Mouse (Mus musculus): ENCODE results near the gene Krtap4-1. TPM values are rescaled to one million over a fixed set of nuclear protein-coding genes. Genes with fewer than 3 reads are reported as not detected.

Gene Krtap4-1
- polyA plus RNA-seq (2012; ENCODE audit: low replicate concordance): not detected in 2 replicates

DNA sequence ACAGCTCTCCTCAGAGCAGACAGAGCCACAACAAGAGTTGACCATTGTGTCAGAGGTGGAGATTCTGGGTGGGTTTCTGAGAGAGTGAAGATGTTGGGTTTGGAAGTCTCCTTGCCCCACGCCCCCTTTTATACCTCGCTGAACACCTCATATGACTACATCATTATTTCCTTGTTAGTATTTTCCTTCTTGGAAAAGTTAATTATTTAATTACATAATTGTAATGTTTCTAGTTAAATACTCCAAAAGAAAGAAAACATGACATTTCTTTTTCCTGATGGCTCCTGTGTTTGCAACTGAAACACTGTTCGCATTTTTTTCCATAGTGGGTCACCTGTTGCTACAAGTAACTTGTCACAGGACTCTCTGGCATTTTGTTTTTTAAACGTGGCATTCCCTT lies at the start of gene Krtap4-1:
Gene Krtap4-1, minus strand, starts transcription at position 101 of the 400 bp plus-strand sequence.

DNA sequence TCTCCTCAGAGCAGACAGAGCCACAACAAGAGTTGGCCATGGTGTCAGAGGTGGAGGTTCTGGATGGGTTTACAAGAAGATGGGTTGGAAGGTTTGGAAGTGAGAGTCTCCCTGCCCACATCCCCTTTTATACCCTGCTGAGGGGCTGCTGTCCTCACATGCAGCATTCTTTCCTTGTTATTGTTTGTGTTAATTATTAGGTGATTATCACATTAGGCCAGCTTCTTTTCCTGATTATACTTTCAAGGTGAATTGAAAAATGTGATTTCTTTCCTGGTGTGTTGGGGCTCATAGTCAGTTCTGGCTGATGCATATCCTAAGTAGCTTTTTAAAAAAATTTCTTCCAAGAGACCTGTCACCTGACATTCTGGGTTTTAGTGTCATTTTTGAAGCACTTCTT lies 37.8 kb upstream of the Krtap4-1 start, which contains the start of gene Krtap4-6:
Gene Krtap4-6, minus strand, starts transcription at position 101 of the 400 bp plus-strand sequence.

DNA sequence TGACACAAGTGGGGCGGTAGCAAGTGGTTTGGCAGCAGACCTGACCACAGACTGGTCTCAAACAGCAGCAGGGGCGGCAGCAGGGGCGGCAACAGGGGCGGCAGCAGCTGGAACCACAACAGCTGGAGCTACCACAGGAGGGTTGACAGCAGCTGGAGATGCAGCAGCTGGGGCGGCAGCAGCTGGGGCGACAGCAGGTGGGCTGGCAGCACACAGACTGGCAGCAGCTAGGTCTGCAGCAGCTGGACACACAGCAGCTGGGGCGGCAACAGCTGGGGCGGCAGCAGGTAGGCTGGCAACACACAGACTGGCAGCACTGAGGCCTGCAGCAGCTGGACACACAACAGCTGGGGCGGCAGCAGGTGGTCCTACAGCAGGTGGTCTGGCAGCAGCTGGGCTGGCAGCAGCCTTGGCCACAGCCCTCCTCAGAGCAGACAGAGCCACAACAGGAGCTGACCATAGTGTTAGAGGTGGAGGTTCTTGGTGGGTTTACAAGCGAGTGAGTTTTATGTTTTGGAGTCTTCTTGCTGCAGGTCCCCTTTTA lies 30.5 kb upstream of the Krtap4-1 start, which contains the start of gene Gm11563:
Gene Gm11563, minus strand, starts transcription at position 494 of the 544 bp plus-strand sequence.

DNA sequence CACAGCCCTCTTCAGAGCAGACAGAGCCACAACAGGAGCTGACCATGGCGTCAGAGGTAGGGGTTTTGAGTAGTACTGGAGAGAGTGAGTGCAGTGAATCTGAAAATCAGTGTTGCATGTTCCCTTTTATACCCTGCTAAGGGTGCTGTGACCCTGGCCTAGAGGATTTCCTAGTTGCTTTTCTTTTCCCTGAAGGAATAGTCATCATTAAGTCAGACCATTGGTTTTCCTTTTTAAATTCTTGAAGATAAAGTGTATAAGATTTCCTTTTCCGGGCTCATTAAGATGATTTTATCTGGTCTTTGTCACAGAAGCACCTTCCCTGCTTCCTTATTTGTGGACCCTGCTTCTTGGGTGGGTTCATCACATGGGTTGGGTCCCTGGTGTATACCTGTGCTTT lies 22.1 kb upstream of the Krtap4-1 start, which contains the start of gene Gm11555:
Gene Gm11555, minus strand, starts transcription at position 101 of the 400 bp plus-strand sequence.

GRCm38 (mm10) chr11:99643635-99644139 lies 15.6 kb upstream of the Krtap4-1 start, which contains the start of gene Krtap4-7:
Gene Krtap4-7 (minus strand): TSS chr11:99644089.

DNA sequence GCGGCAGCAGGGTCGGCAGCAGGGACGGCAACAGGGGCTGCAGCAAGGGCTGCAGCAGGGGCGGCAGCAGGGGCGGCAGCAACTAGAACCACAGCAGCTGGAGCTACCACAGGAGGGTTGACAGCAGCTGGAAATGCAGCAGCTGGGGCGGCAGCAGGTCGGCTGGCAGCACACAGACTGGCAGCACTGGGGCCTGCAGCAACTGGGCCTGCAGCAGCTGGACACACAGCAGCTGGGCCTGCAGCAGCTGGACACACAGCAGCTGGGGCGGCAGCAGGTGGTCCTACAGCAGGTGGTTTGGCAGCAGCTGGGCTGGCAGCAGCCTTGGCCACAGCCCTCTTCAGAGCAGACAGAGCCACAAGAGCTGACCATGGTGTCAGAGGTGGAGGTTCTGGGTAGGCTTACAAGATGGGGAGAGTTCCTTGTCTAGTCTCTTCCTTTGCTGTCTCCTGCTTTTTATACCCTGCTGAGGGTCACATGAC lies 6.7 kb upstream of the Krtap4-1 start, which contains the start of gene Krtap4-2:
Gene Krtap4-2, minus strand, starts transcription at position 432 of the 482 bp plus-strand sequence.

GRCm38 (mm10) chr11:99620335-99620734 lies 7.7 kb downstream of the Krtap4-1 start, which contains the start of gene Gm11562:
Gene Gm11562 (minus strand): TSS chr11:99620435.

GRCm38 (mm10) chr11:99614796-99615363 lies 13.2 kb downstream of the Krtap4-1 start, which contains the start of gene Krtap2-4:
Gene Krtap2-4 (minus strand): TSS chr11:99614846.

GRCm38 (mm10) chr11:99610089-99610488 lies 17.9 kb downstream of the Krtap4-1 start, which contains the start of gene Gm11937:
Gene Gm11937 (minus strand): TSS chr11:99610189.

DNA sequence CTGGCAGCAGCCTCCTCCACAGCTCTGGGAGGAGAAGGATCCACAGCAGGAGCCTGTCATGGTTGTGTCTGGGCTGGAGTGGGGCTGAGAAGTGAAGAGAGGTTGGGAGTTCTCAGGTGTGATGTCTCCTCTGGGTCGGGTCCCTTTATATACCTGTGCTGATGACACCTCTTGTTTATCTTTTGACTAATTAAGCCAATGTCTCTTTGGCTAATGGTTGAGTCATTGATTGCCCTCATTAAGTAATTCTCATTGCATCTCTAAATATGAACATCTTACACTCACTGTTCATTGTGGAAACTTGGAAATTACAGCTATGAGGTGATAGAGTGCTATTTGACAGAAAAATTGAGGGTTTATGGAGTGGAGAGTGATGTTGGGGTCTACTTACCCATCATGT lies 24.8 kb downstream of the Krtap4-1 start, which contains the start of gene Gm11938:
Gene Gm11938, minus strand, starts transcription at position 101 of the 400 bp plus-strand sequence.

DNA sequence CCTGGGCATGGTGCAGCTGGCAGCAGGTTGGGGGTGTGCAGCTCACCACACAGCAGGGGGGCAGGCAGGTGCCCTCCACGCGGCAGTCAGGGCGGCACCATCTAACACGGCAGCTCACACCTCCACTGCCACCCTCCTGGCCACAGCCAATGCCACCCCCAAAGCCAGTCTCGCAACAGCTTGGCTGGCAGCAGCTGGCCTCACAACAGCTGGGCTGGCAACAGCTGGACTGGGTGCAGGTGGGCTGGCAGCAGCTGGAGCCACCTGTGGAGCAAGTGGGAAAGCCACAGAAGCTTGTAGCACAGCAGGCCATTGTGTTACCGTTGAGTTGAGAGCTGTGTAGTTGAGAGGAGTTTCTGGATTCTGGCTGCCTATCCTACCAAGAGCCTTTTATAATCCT lies 30.3 kb downstream of the Krtap4-1 start, which contains the start of gene Krtap9-3:
Gene Krtap9-3, minus strand, starts transcription at position 364 of the 400 bp plus-strand sequence.

DNA sequence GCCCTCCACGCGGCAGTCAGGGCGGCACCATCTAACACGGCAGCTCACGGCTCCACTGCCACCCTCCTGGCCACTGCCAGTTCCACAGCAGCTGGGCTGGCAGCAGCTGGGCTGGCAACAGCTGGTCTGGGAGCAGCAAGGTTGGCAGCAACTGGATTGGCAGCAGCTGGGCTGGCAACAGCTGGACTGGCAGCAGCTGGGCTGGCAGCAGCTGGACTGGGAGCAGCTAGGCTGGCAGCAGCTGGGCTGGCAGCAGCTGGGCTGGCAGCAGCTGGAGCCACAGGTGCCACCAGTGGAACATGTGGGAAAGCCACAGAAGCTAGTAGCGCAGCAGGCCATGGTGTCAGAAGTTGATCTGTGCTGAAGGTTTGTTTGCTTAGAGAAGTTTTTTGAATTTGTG lies 37.1 kb downstream of the Krtap4-1 start, which contains the start of gene Krtap1-3:
Gene Krtap1-3, minus strand, starts transcription at position 359 of the 400 bp plus-strand sequence.

GRCm38 (mm10) chr11:99583245-99583704 lies 44.8 kb downstream of the Krtap4-1 start, which contains the start of gene Krtap1-4:
Gene Krtap1-4 (minus strand): TSS chr11:99583654.

DNA sequence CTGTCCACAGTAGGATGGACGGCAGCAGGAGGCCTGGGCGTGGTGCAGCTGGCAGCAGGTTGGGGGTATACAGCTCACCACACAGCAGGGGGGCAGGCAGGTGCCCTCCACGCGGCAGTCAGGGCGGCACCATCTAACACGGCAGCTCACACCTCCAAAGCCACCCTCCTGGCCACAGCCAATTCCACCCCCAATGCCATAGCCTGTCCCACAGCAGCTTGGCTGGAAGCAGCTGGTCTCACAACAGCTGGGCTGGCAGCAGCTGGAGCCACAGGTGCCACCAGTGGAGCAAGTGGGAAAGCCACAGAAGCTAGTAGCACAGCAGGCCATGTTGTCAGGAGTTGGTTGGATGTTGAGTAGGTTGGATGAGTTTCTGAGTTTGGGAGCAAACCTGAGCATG lies 47.4 kb downstream of the Krtap4-1 start, which contains the start of gene Krtap1-5:
Gene Krtap1-5, minus strand, starts transcription at position 381 of the 400 bp plus-strand sequence.

Other genes with a start within 250 kb of the Krtap4-1 start
- gene Krt10, start 238.9 kb downstream of the Krtap4-1 start, polyA plus RNA-seq (2012; ENCODE audit: low replicate concordance): 1.0 and 5.4 TPM in 2 replicates
- gene Krt12, start 206.0 kb downstream of the Krtap4-1 start, polyA plus RNA-seq (2012; ENCODE audit: low replicate concordance): not detected in 2 replicates
- not detected in 2 replicates for gene Krt20, start 190.1 kb downstream of the Krtap4-1 start, polyA plus RNA-seq (2012; ENCODE audit: low replicate concordance)
- not detected in 2 replicates for gene Krt23, start 135.1 kb downstream of the Krtap4-1 start, polyA plus RNA-seq (2012; ENCODE audit: low replicate concordance)
- gene Krt39, start 106.9 kb downstream of the Krtap4-1 start, polyA plus RNA-seq (2012; ENCODE audit: low replicate concordance): not detected in 2 replicates
- not detected in 2 replicates for gene Krt40, start 85.1 kb downstream of the Krtap4-1 start, polyA plus RNA-seq (2012; ENCODE audit: low replicate concordance)
- not detected in 2 replicates for gene Krtap3-3, start 77.4 kb downstream of the Krtap4-1 start, polyA plus RNA-seq (2012; ENCODE audit: low replicate concordance)
- not detected in 2 replicates for gene Krtap3-2, start 71.4 kb downstream of the Krtap4-1 start, polyA plus RNA-seq (2012; ENCODE audit: low replicate concordance)
- gene Gm11939, start 68.8 kb downstream of the Krtap4-1 start, polyA plus RNA-seq (2012; ENCODE audit: low replicate concordance): not detected in 2 replicates
- not detected in 2 replicates for gene Krtap3-1, start 61.6 kb downstream of the Krtap4-1 start, polyA plus RNA-seq (2012; ENCODE audit: low replicate concordance)
- gene Krtap1-5, start 47.2 kb downstream of the Krtap4-1 start, polyA plus RNA-seq (2012; ENCODE audit: low replicate concordance): not detected in 2 replicates
- gene Krtap1-4, start 44.6 kb downstream of the Krtap4-1 start, polyA plus RNA-seq (2012; ENCODE audit: low replicate concordance): not detected in 2 replicates
- not detected in 2 replicates for gene Krtap1-3, start 36.9 kb downstream of the Krtap4-1 start, polyA plus RNA-seq (2012; ENCODE audit: low replicate concordance)
- gene Krtap9-3, start 30.1 kb downstream of the Krtap4-1 start, polyA plus RNA-seq (2012; ENCODE audit: low replicate concordance): not detected in 2 replicates
- not detected in 2 replicates for gene Gm11938, start 24.9 kb downstream of the Krtap4-1 start, polyA plus RNA-seq (2012; ENCODE audit: low replicate concordance)
- not detected in 2 replicates for gene Gm11937, start 18.0 kb downstream of the Krtap4-1 start, polyA plus RNA-seq (2012; ENCODE audit: low replicate concordance)
- gene Krtap2-4, start 13.4 kb downstream of the Krtap4-1 start, polyA plus RNA-seq (2012; ENCODE audit: low replicate concordance): not detected in 2 replicates
- gene Gm11562, start 7.8 kb downstream of the Krtap4-1 start, polyA plus RNA-seq (2012; ENCODE audit: low replicate concordance): not detected in 2 replicates
- not detected in 2 replicates for gene Krtap4-2, start 6.8 kb upstream of the Krtap4-1 start, polyA plus RNA-seq (2012; ENCODE audit: low replicate concordance)
- not detected in 2 replicates for gene Krtap4-7, start 15.9 kb upstream of the Krtap4-1 start, polyA plus RNA-seq (2012; ENCODE audit: low replicate concordance)
- not detected in 2 replicates for gene Gm11555, start 22.0 kb upstream of the Krtap4-1 start, polyA plus RNA-seq (2012; ENCODE audit: low replicate concordance)
- not detected in 2 replicates for gene Gm11563, start 30.7 kb upstream of the Krtap4-1 start, polyA plus RNA-seq (2012; ENCODE audit: low replicate concordance)
- gene Krtap4-6, start 37.7 kb upstream of the Krtap4-1 start, polyA plus RNA-seq (2012; ENCODE audit: low replicate concordance): not detected in 2 replicates
- not detected in 2 replicates for gene Gm14190, start 62.5 kb upstream of the Krtap4-1 start, polyA plus RNA-seq (2012; ENCODE audit: low replicate concordance)
- gene Gm14180, start 106.1 kb upstream of the Krtap4-1 start, polyA plus RNA-seq (2012; ENCODE audit: low replicate concordance): not detected in 2 replicates
- not detected in 2 replicates for gene Gm11595, start 144.7 kb upstream of the Krtap4-1 start, polyA plus RNA-seq (2012; ENCODE audit: low replicate concordance)
- gene Krtap4-8, start 152.5 kb upstream of the Krtap4-1 start, polyA plus RNA-seq (2012; ENCODE audit: low replicate concordance): not detected in 2 replicates
- not detected in 2 replicates for gene Krtap4-9, start 157.0 kb upstream of the Krtap4-1 start, polyA plus RNA-seq (2012; ENCODE audit: low replicate concordance)
- not detected in 2 replicates for gene Gm11596, start 165.2 kb upstream of the Krtap4-1 start, polyA plus RNA-seq (2012; ENCODE audit: low replicate concordance)
- gene Gm11569, start 170.7 kb upstream of the Krtap4-1 start, polyA plus RNA-seq (2012; ENCODE audit: low replicate concordance): 0.86 TPM in 1 of 2 replicates, not detected in the other
- gene Gm11554, start 176.2 kb upstream of the Krtap4-1 start, polyA plus RNA-seq (2012; ENCODE audit: low replicate concordance): not detected in 2 replicates
- gene Krtap4-13, start 181.7 kb upstream of the Krtap4-1 start, polyA plus RNA-seq (2012; ENCODE audit: low replicate concordance): not detected in 2 replicates
- gene Gm11564, start 187.4 kb upstream of the Krtap4-1 start, polyA plus RNA-seq (2012; ENCODE audit: low replicate concordance): not detected in 2 replicates
- gene 2300003K06Rik, start 209.8 kb upstream of the Krtap4-1 start, polyA plus RNA-seq (2012; ENCODE audit: low replicate concordance): not detected in 2 replicates
- gene Krtap4-16, start 223.4 kb upstream of the Krtap4-1 start, polyA plus RNA-seq (2012; ENCODE audit: low replicate concordance): not detected in 2 replicates
- not detected in 2 replicates for gene Gm11568, start 229.7 kb upstream of the Krtap4-1 start, polyA plus RNA-seq (2012; ENCODE audit: low replicate concordance)
- not detected in 2 replicates for gene Gm11559, start 236.2 kb upstream of the Krtap4-1 start, polyA plus RNA-seq (2012; ENCODE audit: low replicate concordance)
- gene Krtap9-1, start 245.2 kb upstream of the Krtap4-1 start, polyA plus RNA-seq (2012; ENCODE audit: low replicate concordance): not detected in 2 replicates